Mouse (Mus musculus) c-Kit-positive CD71-negative TER-119-negative erythroid progenitor cells, embryonic 14.5 days (primary cell): ENCODE results near the gene Phc3.
A peak's percentile ranks its signal among the peaks of the same experiment; 100 is the strongest.

Experiments used
- DNase-seq: peaks from one replicate; pipeline ENCODE4 v3.0.0-alpha.2; 2013; ENCODE audit warnings: low read depth

Phc3 gene

DNA sequence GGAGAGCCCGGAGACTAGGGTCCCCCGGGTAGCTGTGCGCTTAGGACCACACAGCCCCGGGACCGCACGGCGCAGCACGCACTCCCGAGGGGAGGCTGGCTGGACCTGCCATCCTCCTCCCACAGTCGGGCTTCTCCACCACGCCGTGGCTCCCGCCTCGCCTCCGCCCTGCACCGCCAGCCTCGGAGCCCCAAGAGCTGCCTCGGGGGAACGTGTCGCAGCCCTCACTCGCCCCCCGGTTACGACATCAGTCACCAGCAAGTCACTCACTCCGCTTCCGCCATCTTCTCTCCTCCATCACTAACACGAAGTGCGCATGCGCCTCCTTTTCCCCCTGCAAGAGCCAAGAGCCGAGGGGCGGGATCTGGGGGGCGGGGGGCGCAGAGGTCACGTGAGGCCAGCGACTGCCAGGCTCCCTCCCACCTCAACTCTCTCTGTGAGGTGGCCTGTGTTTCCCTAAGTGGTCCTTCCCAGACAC, at the start of gene Phc3:
TSS of gene Phc3 (minus strand) at position 312 of the 478 bp plus-strand sequence.
- DNase-seq, result peak; percentile 96

GRCm38 (mm10) chr3:31017652-31018051, 48.4 kb upstream of the Phc3 start:
- no peak for DNase-seq

- DNase-seq, result no peak
These were observed 47.5 kb upstream of the Phc3 start for GRCm38 (mm10) chr3:31016594-31017196.

GRCm38 (mm10) chr3:31015682-31016443, 46.6 kb upstream of the Phc3 start:
- DNase-seq, result no peak

DNA sequence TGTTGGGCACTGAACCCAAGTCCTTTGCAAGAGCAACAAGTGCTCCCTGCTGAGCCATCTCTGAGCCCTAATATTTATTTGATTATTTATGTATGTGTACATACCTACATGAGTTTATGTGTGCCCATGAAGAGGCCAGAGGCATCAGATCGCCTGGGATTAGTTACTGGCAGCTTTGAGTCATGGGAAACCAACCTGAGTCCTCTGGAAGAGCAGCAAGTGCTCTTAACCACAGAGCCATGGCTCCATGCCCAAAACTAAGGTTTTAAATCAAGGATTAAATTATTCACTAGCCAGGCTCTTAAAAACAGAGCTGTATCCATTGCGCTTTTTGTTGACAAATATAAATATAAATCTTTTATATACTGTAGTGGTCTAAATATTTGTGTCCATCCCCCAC, 45.2 kb upstream of the Phc3 start:
- no peak for DNase-seq

DNA sequence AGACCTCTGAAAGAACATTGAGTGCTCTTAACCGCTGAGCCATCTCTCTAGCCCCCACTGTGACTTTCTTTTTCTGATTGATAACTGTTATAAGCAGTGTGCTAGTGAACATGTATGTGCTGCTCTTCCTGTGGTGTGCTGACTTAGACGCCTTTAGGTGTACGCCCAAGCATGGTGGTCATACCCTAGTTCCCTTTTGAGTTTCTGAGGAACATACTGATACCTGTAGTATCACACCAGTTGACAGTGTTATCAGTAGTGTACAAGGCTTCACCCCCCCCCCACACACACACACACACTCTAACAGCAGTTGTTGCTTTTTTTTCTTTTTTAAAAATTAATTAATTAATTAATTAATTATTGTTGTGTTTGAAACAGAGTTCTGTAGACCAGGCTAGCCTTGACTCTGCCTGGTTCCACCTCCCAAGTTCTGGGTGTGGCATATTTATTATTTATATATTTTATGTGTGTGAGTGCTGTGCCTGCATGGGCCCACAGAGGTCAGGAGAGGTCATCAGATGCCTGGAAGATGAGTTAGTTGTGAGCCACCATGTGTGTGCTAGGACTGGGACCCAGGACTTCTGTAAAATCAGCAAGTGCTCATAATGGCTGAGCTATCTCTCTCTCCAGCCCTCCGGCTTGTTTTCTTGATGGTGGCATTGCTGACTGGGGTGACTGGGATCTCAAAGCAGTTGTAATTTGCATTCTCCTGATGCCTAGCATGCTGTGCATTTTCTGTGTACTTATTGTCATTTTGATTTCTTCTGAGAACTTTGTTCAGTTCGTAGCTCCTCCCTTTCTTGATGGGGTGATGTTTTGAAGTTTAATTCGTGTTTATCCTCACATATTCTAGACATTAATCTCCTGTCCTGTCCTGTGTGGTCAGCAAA, 35.4 kb upstream of the Phc3 start:
- no peak for DNase-seq

- no peak for DNase-seq
These were observed 31.9 kb upstream of the Phc3 start for GRCm38 (mm10) chr3:31001048-31001676.

DNA sequence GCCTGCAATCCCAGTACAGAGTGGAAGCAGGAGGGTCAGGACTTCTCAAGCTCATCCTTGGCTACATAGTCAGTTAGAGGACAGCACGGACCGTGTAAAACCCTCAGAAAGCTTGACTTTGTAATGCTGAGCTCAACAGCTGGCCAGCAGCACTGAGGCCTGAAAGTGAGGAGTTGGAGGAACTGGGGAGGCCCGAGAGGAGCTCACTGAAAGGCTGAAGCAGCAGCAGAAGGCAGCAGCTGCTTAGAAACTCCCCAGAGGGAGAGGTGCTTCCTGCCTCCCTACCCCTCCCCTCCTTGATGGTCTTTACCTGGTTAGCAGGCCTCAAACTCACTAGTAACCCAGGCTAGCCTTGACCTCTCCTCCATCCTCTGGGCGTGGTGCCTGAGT, 30.8 kb upstream of the Phc3 start:
- DNase-seq, result no peak

GRCm38 (mm10) chr3:30999401-31000017, 30.3 kb upstream of the Phc3 start:
- DNase-seq, result no peak

- no peak for DNase-seq
These were observed 27.4 kb upstream of the Phc3 start for GRCm38 (mm10) chr3:30996688-30997014.

DNA sequence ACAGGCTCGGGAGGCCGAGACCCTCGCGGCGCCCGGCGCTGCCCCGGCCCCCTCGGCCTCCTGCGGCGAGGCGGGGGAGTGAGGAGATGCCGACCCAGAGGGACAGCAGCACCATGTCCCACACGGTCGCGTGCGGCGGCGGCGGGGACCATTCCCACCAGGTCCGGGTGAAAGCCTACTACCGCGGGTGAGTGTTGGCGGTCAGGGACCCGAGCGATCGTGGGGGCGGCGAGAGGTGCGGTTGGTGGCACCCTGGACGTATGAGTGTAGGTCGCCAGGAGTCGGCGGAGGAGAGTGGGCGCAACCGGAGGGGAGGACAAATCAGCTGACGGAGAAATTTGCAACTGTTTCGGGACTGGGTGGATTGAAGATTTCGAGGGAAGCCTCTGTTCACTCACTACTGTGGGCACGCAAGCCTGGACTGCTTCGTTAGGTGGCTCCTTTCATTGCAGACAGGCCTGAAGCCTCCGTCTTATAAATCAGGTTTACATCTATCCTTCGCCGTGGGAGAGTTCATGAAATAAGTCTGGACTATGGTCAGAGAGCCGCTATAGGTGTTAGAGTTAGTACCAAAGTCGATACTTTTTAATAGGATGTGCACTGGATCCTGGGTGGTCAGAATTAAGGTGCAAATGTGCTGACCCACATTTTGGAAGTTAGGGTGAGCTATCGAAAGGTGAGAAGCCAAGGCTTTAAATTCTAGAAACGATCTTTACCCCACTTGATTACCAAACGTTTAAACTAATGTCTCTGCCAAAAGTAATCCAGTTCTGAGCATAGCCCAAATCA, 26.9 kb upstream of the Phc3 start:
- peak; percentile 36 for DNase-seq

- DNase-seq, result peak; percentile 90
These were observed 26.2 kb upstream of the Phc3 start, which contains the start of gene Prkci for GRCm38 (mm10) chr3:30995283-30995898. TSS of gene Prkci (plus strand) at chr3:30995747.

DNA sequence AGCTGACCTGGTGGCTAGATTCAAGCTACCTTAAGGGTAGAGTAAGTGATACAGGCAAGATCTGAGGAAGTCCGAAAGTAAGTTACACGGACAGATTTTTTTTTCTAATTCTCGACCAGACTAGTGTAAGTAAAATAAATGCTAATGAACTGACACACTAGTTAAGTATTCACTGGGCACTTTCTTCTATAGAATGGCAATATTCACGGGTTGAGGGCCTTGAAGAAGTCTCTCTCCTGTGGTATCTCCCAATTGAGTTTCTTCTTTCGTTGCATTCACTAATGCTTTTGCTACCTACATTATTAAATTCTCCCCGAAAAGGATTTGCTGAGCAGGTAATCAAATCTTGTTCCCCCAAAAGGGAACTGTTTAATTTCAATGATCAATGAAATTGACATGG, 25.6 kb upstream of the Phc3 start:
- no peak for DNase-seq

DNA sequence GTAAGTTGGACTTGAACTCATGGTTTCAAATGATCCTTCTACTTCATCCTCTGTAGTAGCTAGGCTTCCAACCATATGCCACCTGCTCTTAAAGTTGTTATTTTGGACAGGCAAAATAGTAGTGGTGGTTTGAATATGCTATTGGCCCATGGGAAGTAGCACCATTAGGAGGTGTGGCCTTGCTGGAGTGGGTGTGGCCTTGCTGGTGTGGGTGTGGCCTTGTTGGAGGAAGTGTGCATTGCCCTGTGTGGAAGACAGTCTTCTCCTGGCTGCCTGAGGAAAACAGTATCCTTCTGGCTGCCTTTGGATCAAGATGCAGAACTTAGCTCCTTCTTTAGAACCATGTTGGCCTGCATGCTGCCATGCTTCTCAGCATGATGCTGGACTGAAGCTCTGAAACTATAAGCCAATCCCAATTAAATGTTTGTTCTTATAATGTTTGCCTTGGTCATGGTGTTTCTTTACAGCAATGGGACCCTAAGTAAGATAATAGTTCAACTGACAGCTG, 23.9 kb upstream of the Phc3 start:
- no peak for DNase-seq

DNA sequence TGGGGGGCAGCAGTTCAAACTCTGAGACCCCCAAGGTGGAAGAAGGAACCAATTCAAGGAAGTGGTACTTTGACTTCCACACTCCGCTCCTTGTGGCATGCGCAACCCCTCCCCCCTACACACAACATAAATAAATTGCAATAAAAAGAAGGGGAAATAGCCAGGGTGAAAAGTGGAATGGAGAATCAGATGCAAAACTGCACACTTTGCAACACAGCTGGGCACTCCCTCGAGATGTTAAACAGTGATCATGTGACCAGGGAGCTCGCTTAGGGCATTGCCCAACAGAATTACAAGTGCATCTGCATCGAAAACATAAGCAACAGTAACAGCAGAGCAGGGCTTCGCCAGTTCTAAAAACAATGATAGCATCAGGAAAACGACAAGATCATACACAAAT, 22.9 kb upstream of the Phc3 start:
- no peak for DNase-seq

DNA sequence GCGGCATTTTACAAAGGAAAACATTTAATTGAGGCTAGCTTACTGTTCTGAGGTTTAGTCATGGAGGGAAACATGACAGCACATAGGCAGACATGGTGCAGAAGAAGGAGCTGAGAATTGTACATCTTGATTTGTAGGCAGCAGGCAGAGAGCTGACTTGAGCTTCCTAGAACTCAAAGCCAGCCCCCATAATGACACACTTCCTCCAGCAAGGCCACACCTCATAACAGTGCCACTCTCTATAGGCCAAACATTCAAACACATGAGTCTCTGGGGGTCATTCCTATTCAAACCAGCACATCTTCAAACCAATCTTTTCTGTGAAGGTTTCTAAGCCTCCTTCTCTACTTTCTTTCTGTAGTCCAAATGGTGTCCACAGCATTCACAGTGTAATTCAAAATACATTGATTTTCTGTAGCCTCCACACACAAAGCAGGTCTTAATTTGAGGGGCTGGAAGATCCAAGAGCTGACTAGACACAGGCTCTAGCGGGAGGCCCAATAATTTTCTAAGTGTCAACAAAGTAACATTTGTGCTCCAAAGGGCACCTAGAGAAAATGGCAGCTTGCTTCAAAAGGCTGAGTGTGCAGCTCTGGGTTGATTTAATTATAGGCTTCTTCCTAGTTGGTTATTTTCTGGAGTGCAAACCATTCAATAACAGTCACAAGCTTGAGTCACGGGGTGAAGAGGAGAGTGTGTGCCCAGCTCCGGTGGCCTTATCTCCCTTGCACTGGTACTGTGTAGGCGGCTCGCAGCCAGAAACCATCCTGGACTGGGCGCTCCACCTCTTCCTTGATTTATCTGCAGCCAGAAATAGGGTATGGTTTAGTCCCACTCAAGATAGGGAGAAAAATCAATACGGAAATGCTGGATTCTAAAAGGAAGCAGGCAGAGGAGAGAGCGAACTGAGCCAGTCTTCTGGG, 18.4 kb upstream of the Phc3 start:
- DNase-seq, result no peak

DNA sequence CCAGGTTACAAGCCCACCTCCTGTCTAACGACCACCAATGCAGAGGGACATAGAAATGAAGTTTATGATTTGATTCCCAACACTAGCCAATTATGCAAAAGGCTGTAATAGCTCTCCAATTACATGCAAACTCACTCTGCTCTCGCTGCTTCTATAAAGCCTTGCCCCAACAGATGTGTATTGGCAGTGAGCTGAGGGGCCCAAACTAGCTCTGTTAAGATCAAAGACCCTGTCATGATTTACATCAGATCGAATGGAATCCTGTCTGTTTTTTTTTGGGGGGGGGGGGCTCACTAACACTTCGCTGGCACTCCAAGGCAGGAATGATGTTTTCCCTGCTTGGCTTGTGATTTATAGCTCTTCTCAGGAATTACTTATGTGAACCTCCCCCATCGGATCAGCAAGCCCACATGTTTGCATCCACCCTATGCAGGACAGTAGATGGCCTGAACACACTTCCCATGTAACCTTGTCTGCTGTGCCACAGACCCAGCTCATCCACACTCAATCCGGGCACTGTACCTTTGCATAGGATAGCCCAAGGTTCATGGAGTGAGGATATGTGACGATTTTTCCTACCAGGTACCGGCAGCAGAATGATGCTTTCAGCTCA, 13.8 kb upstream of the Phc3 start:
- DNase-seq, result no peak

DNA sequence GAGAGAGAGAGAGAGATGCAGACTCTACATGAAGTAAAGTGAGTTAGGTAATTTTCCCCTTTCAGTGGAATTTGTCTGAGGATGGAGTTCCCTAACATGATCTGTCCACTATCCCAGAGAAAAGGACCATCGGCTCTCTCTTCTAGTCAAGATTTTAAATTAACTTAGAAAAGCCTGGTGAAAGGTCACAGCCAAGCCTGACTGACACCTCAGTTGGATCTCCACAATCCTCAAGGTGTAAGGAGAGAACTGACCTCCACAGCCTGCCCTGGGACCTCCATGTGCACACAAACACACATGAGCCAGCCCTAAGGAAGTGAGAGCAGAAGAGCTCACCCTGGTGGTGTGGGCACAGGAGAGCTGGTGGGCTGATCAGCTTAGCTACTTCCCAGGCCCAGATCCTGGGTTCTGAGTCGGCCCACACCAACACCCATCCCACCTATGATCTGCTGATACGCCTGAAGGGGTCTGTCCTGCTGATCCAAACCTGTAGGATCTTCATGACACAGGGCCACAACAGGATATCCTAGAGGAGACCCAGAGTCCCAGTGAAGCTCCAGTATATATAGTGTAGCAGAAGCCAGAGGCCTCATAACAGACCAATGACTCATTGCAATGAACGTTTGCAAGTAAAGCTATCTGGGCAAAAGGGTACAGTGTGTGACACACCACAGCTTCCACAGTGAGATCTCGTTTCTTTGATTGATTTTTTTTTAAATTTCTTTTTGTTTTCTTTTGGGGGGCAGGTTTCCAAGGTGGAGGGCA, 12.6 kb upstream of the Phc3 start:
- DNase-seq, result no peak
